Mouse (Mus musculus): ENCODE results near the gene Ngfr.

The Ngfr gene

GRCm38 (mm10) chr11:95594686-95595212, 7.2 kb upstream of the Ngfr start:
- DNase-seq: peak; percentile 47

- DNase-seq: no peak
Measured at GRCm38 (mm10) chr11:95593501-95593900, 6.0 kb upstream of the Ngfr start.

GRCm38 (mm10) chr11:95592691-95593090, 5.2 kb upstream of the Ngfr start:
- DNase-seq: no peak

- no peak for DNase-seq
Measured at GRCm38 (mm10) chr11:95589195-95589594, 1.7 kb upstream of the Ngfr start.

GRCm38 (mm10) chr11:95586751-95587422, 648 bp downstream of the Ngfr start:
- no peak for DNase-seq

GRCm38 (mm10) chr11:95586184-95586583, 1.4 kb downstream of the Ngfr start:
- peak; percentile 72 for DNase-seq

- no peak for DNase-seq
Measured at GRCm38 (mm10) chr11:95585684-95586083, 1.9 kb downstream of the Ngfr start.

GRCm38 (mm10) chr11:95585281-95585680, 2.3 kb downstream of the Ngfr start:
- peak; percentile 35 for DNase-seq

GRCm38 (mm10) chr11:95584651-95585050, 2.9 kb downstream of the Ngfr start:
- no peak for DNase-seq

GRCm38 (mm10) chr11:95583396-95583795, 4.1 kb downstream of the Ngfr start:
- no peak for DNase-seq

- no peak for DNase-seq
Measured at GRCm38 (mm10) chr11:95582193-95582592, 5.3 kb downstream of the Ngfr start.

GRCm38 (mm10) chr11:95579455-95579854, 8.1 kb downstream of the Ngfr start:
- no peak for DNase-seq

- peak; percentile 46 for DNase-seq
Measured at GRCm38 (mm10) chr11:95577776-95578446, 9.6 kb downstream of the Ngfr start.

GRCm38 (mm10) chr11:95576299-95576698, 11.2 kb downstream of the Ngfr start:
- DNase-seq: no peak

GRCm38 (mm10) chr11:95575791-95576190, 11.7 kb downstream of the Ngfr start:
- DNase-seq: no peak

GRCm38 (mm10) chr11:95574786-95575334, 12.7 kb downstream of the Ngfr start:
- no peak for DNase-seq

GRCm38 (mm10) chr11:95572227-95572626, 15.3 kb downstream of the Ngfr start:
- no peak for DNase-seq

- no peak for DNase-seq
Measured at GRCm38 (mm10) chr11:95571755-95572154, 15.8 kb downstream of the Ngfr start.

GRCm38 (mm10) chr11:95570827-95571619, 16.5 kb downstream of the Ngfr start:
- no peak for DNase-seq

GRCm38 (mm10) chr11:95569908-95570307, 17.6 kb downstream of the Ngfr start:
- no peak for DNase-seq

- DNase-seq: no peak
Measured at GRCm38 (mm10) chr11:95567936-95568715, 19.4 kb downstream of the Ngfr start.

- no peak for DNase-seq
Measured at GRCm38 (mm10) chr11:95567366-95567765, 20.2 kb downstream of the Ngfr start.
